Mouse (Mus musculus) brain, embryonic 14.5 days (tissue): ENCODE measurements at regions not wholly inside any gene's neighbourhood (a gene's known extent, or its start where the extent isn't known, plus 50 kb on each side); places are given as distances from the start of the nearest gene placed in this dataset.

Experiments
- CTCF ChIP-seq: fragments of 200-500 bp; IDR thresholded peaks from 2 replicates; pipeline ENCODE4 v1.5.1; 2012; ENCODE audit warnings: inconsistent platforms, mild to moderate bottlenecking, moderate library complexity, borderline replicate concordance; ENCODE audit not compliant: insufficient read depth, insufficient read length; ENCODE audit errors: extremely low read depth
- POLR2A ChIP-seq: fragments of 200-500 bp; IDR thresholded peaks from 2 replicates; pipeline ENCODE4 v1.6.1; 2012; ENCODE audit warnings: mild to moderate bottlenecking, inconsistent platforms, borderline replicate concordance; ENCODE audit not compliant: poor library complexity, insufficient read depth, insufficient read length, severe bottlenecking; ENCODE audit errors: extremely low read depth

GRCm38 (mm10) chr9:42194176-42194575 lies 69.9 kb downstream of the Sc5d start:
- TF ChIP-seq CTCF, result no peak
- TF ChIP-seq POLR2A, result no peak
